Mouse (Mus musculus): ENCODE results near the gene Zfp729b. TPM values are rescaled to one million over a fixed set of nuclear protein-coding genes. Genes with fewer than 3 reads are reported as not detected.

Gene Zfp729b
- polyA plus RNA-seq, 1 experiment from 2014 or later: 6.1 TPM

DNA sequence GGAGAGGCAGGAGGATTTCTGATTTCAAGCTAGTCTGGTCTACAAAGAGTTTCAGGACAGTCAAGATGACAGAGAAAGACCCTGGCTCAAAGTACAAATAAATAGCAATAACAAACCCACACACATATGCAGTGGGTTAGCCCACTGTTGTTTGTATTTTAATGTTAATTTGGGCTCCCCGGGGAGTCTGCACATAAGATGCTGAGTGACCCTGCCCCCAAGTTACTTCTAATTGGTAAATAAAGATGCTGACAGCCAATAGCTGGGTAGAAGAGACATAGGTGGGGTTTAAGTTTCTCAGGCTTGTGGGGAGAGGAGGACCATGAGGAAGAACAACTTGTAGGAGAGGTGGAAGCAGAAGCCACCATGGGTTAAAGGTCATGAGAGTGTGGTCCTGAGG, 63.6 kb downstream of the Zfp729b start:
- no peaks in the 10 kb centered on the region for H3K9me3 ChIP-seq (replicated peaks; ENCODE audit: control insufficient read depth, low read length)
- H3K27me3 ChIP-seq (ENCODE audit: control insufficient read depth, insufficient read depth, low read length): no peaks in the 10 kb centered on the region
- no peak for ATAC-seq (replicated peaks; ENCODE audit: insufficient number of reproducible peaks, low FRiP score, low TSS enrichment, low read depth)
- no peak for DNase-seq (ENCODE audit: low spot score)
- H3K4me3 ChIP-seq (ENCODE audit: low read depth, low read length): no peak overlapping the region
- H3K9ac ChIP-seq (replicated peaks; ENCODE audit: low read length): no peak overlapping the region
- no peak overlapping the region for H3K27ac ChIP-seq (replicated peaks; ENCODE audit: low read depth, low read length)
- H3K4me1 ChIP-seq (ENCODE audit: control insufficient read depth, insufficient read depth, low read length): no peaks in the 10 kb centered on the region
- WGBS: 84% methylated on average over 1 of the region's 1 CpGs
- peaks cover 10% of the 10 kb centered on the region for H3K36me3 ChIP-seq (replicated peaks; ENCODE audit: control insufficient read depth, insufficient read depth, low read depth, low read length)
- no peak overlapping the region for H3K4me2 ChIP-seq (ENCODE audit: low read depth, low read length)

Other genes starting within 250 kb of the Zfp729b start
- not detected in 2 replicates for gene Gm28044, start 249.2 kb downstream of the Zfp729b start, polyA plus RNA-seq (2014; fragmentation: Nextera tagmentation; extraction: Ambion mirVana)
- gene Zfp953, start 249.1 kb downstream of the Zfp729b start, polyA plus RNA-seq (2014; fragmentation: Nextera tagmentation; extraction: Ambion mirVana): 1.4 and 1.9 TPM in 2 replicates
- gene Gm28041, start 234.0 kb downstream of the Zfp729b start, polyA plus RNA-seq (2014; fragmentation: Nextera tagmentation; extraction: Ambion mirVana): 0.43 TPM in 1 of 2 replicates, not detected in the other
- gene Zfp456, start 233.9 kb downstream of the Zfp729b start, polyA plus RNA-seq (2014; fragmentation: Nextera tagmentation; extraction: Ambion mirVana): 0.94 and 1.4 TPM in 2 replicates
- gene Zfp429, start 209.9 kb downstream of the Zfp729b start, polyA plus RNA-seq (2014; fragmentation: Nextera tagmentation; extraction: Ambion mirVana): 4.2 and 6.1 TPM in 2 replicates
- 1.1 and 1.2 TPM in 2 replicates for gene Zfp459, start 188.3 kb downstream of the Zfp729b start, polyA plus RNA-seq (2014; fragmentation: Nextera tagmentation; extraction: Ambion mirVana)
- 11.3 and 12.2 TPM in 2 replicates for gene Zfp874a, start 158.1 kb downstream of the Zfp729b start, polyA plus RNA-seq (2014; fragmentation: Nextera tagmentation; extraction: Ambion mirVana)
- gene Zfp874b, start 125.4 kb downstream of the Zfp729b start, polyA plus RNA-seq (2014; fragmentation: Nextera tagmentation; extraction: Ambion mirVana): 2.4 TPM in 2 replicates
- 21.8 and 24.9 TPM in 2 replicates for gene Zfp58, start 109.2 kb downstream of the Zfp729b start, polyA plus RNA-seq (2014; fragmentation: Nextera tagmentation; extraction: Ambion mirVana)
- gene Gm26965, start 83.6 kb downstream of the Zfp729b start, polyA plus RNA-seq (2014; fragmentation: Nextera tagmentation; extraction: Ambion mirVana): not detected in 2 replicates
- 30.8 and 31.5 TPM in 2 replicates for gene Zfp87, start 83.5 kb downstream of the Zfp729b start, polyA plus RNA-seq (2014; fragmentation: Nextera tagmentation; extraction: Ambion mirVana)
- gene Zfp748, start 55.9 kb downstream of the Zfp729b start, polyA plus RNA-seq (2014; fragmentation: Nextera tagmentation; extraction: Ambion mirVana): 18.3 and 19.5 TPM in 2 replicates
- gene Gm49345, start 28.1 kb upstream of the Zfp729b start, polyA plus RNA-seq (2014; fragmentation: Nextera tagmentation; extraction: Ambion mirVana): not detected in 2 replicates
- gene Zfp729a, start 28.1 kb upstream of the Zfp729b start, polyA plus RNA-seq (2014; fragmentation: Nextera tagmentation; extraction: Ambion mirVana): 4.4 and 4.5 TPM in 2 replicates
- gene Zfp738, start 77.4 kb upstream of the Zfp729b start, polyA plus RNA-seq (2014; fragmentation: Nextera tagmentation; extraction: Ambion mirVana): 11.8 and 12.5 TPM in 2 replicates
- gene Zfp65, start 119.5 kb upstream of the Zfp729b start, polyA plus RNA-seq (2014; fragmentation: Nextera tagmentation; extraction: Ambion mirVana): 3.8 and 4.1 TPM in 2 replicates
- 7.7 and 8.0 TPM in 2 replicates for gene Zfp85, start 145.5 kb upstream of the Zfp729b start, polyA plus RNA-seq (2014; fragmentation: Nextera tagmentation; extraction: Ambion mirVana)
- gene Zfp493, start 170.0 kb upstream of the Zfp729b start, polyA plus RNA-seq (2014; fragmentation: Nextera tagmentation; extraction: Ambion mirVana): 3.8 and 5.5 TPM in 2 replicates
- 8.3 and 8.7 TPM in 2 replicates for gene Zfp273, start 204.0 kb upstream of the Zfp729b start, polyA plus RNA-seq (2014; fragmentation: Nextera tagmentation; extraction: Ambion mirVana)
- gene Gm10037, start 221.4 kb upstream of the Zfp729b start, polyA plus RNA-seq (2014; fragmentation: Nextera tagmentation; extraction: Ambion mirVana): 1.9 and 2.9 TPM in 2 replicates

All from embryonic facial prominence, embryonic 11.5 days (tissue).